Mouse (Mus musculus) G1E (cell line): ENCODE measurements around the gene Gprc5b.

Experiments used
- CTCF ChIP-seq: IDR thresholded peaks from 2 replicates; pipeline ENCODE4 v1.5.1; 2012; ENCODE audit warnings: low read depth, low read length, inconsistent platforms, mixed read lengths
- GATA1 ChIP-seq: IDR thresholded peaks from 2 replicates; pipeline ENCODE4 v1.6.1; 2012; ENCODE audit warnings: borderline replicate concordance, low read length, inconsistent platforms, mixed read lengths
- GATA2 ChIP-seq: IDR thresholded peaks from 2 replicates; pipeline ENCODE4 v1.6.1; 2012; ENCODE audit warnings: low read depth, low read length, inconsistent platforms, borderline replicate concordance
- POLR2AphosphoS5 ChIP-seq: IDR thresholded peaks from 2 replicates; pipeline ENCODE4 v1.6.1; 2012; ENCODE audit warnings: low read depth, low read length, inconsistent platforms; ENCODE audit not compliant: insufficient replicate concordance
- TAL1 ChIP-seq: conservative IDR thresholded peaks from 2 replicates; pipeline ENCODE4 v1.6.1; 2012; ENCODE audit warnings: low read depth, low read length, inconsistent platforms, mixed read lengths

DNA sequence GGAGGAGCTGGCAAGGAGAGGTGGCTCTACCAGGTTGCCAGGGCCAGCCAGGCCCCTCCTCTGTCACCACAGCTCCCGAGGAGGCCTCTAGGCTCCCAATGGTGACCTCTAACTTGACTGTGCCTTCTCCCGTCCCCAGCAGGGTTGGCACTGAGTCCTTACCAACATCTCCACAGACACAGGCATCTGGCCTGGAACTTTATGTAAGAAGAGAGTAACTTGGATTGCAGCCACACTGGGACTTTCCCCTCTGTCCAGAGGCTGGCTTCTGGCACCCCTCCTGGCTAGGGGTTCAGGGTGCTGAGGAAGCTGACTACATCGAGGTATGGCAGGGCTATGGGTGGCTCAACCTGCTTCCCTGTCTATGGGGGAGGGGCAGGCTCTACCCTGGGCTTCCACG is 13.7 kb downstream of the Gprc5b start:
- TF ChIP-seq CTCF, result no peak
- TF ChIP-seq GATA1, result no peak
- no peak for TF ChIP-seq TAL1
- TF ChIP-seq POLR2AphosphoS5, result no peak
- no peak for TF ChIP-seq GATA2
